15 mouse cellular contexts compared by ENCODE assay signal in genomic region chr9:29653678-29654235, GRCm38 (mm10).
DNase-seq lines count a peak whose midpoint lies in the region; ATAC-seq lines count a peak whose summit lies in the region.
"Had no signal": no experiment of that assay in that cellular context is flagged by ENCODE, and none has a peak within 500 bp of the region (broad histone marks: within the 10 kb centered on the region; RNA-seq: fewer than 3 reads in every experiment).

No protein-coding gene starts in this region.

- peak; percentile 42 for DNase-seq in cerebellum, adult 9-11 months
- no peak for DNase-seq in cerebellum, adult 8-10 months
- DNase-seq in heart, adult 11 months = peak; percentile 59
- DNase-seq in heart, postnatal 25 days (ENCODE audit: low spot score) = no peak
- peak; percentile 52 for DNase-seq in brain, adult 2 months (ENCODE audit: low read depth, low spot score)
- DNase-seq in cerebellum, postnatal 14 days = peak; percentile 48 to 56
- DNase-seq: adrenal gland, adult 2 months; adrenal gland, postnatal 25 days; gastrocnemius, postnatal 14 days; heart, postnatal 14 days; kidney, adult 8-10 months had no signal

- intact Hi-C loops in heart, postnatal 25 days (cut with DNase I) = no loop called here

- ATAC-seq in granulocyte monocyte progenitor cell, adult 5-6 weeks (replicated peaks; ENCODE audit: poor library complexity, severe bottlenecking) = no peak
- ATAC-seq: forebrain, embryonic 15.5 days; inflammation-experienced regulatory T-cells, adult 6 months; intestine, postnatal 0 days had no signal

Comparison
In these comparisons a context has a peak if more than half of its experiments do, and no peak if none do; other contexts are left out.
1. DNase-seq: peak in cerebellum, adult 9-11 months (single experiment), heart, adult 11 months (single experiment), brain, adult 2 months (single experiment) and cerebellum, postnatal 14 days (2 of 2); none in cerebellum, adult 8-10 months (single experiment) and heart, postnatal 25 days (single experiment).